Mouse (Mus musculus) ES-E14 (cell line): Measurements from ENCODE around the gene 4931429L15Rik.

Experiments
- MAFK ChIP-seq: IDR thresholded peaks from 2 replicates; pipeline ENCODE4 v1.6.1; 2014; ENCODE audit warnings: mild to moderate bottlenecking, low read depth, low read length, inconsistent platforms; ENCODE audit not compliant: insufficient read depth
- ZNF384 ChIP-seq: IDR thresholded peaks from 2 replicates; pipeline ENCODE4 v1.6.1; 2012; ENCODE audit warnings: low read depth, low read length, inconsistent platforms

GRCm38 (mm10) chr9:46335461-46335995, 15.7 kb upstream of the 4931429L15Rik start:
- TF ChIP-seq MAFK = no peak
- no peak for TF ChIP-seq ZNF384
